Mouse (Mus musculus) midbrain, embryonic 14.5 days (tissue): ENCODE measurements at regions not wholly inside any gene's neighbourhood (a gene's known extent, or its start where the extent isn't known, plus 50 kb on each side); places are given as distances from the start of the nearest gene placed in this dataset.

Experiments used
- ATAC-seq: fragments of 200-750 bp; cut with Nextera tagmentation; 2 replicates; pipeline ENCODE4 v1.8.0; 2017; ENCODE audit warnings: moderate number of reproducible peaks, moderate library complexity; ENCODE audit not compliant: low FRiP score, low TSS enrichment
- DNase-seq: peaks from one replicate; pipeline ENCODE4 v3.0.0-alpha.2; 2015
- H3K27ac ChIP-seq: fragments of 300-500 bp; sonication (generic); replicated peaks from 2 replicates; pipeline ENCODE4 v1.5.1; 2014; ENCODE audit warnings: mild to moderate bottlenecking, low read depth, low read length, moderate library complexity
- H3K27me3 ChIP-seq: fragments of 300-500 bp; sonication (generic); 2 replicates; pipeline ENCODE4 v1.6.1; 2014; ENCODE audit warnings: low read length, control low read depth, mixed read lengths; ENCODE audit not compliant: control insufficient read depth, insufficient read depth
- H3K36me3 ChIP-seq: fragments of 300-500 bp; sonication (generic); 2 replicates; pipeline ENCODE4 v1.6.1; 2014; ENCODE audit warnings: low read length, control low read depth; ENCODE audit not compliant: control insufficient read depth, insufficient read depth
- H3K4me1 ChIP-seq: fragments of 300-500 bp; sonication (generic); 2 replicates; pipeline ENCODE4 v1.6.1; 2014; ENCODE audit warnings: mild to moderate bottlenecking, antibody characterized with exemption, low read length, control low read depth; ENCODE audit not compliant: control insufficient read depth, insufficient read depth
- H3K4me2 ChIP-seq: fragments of 300-500 bp; sonication (generic); 2 replicates; pipeline ENCODE4 v1.6.1; 2014; ENCODE audit warnings: mild to moderate bottlenecking, low read length, moderate library complexity
- H3K4me3 ChIP-seq: fragments of 300-500 bp; sonication (generic); replicated peaks from 2 replicates; pipeline ENCODE4 v1.5.1; 2014; ENCODE audit warnings: low read depth, low read length
- H3K9ac ChIP-seq: fragments of 300-500 bp; sonication (generic); replicated peaks from 2 replicates; pipeline ENCODE4 v1.6.1; 2014; ENCODE audit warnings: mild to moderate bottlenecking, low read length, moderate library complexity
- H3K9me3 ChIP-seq: fragments of 300-500 bp; sonication (generic); 2 replicates; pipeline ENCODE4 v1.6.1; 2016; ENCODE audit warnings: low read length, control low read depth, mixed read lengths; ENCODE audit not compliant: control insufficient read depth
- WGBS: fragments of 180-500 bp; shearing (Covaris S2); extraction: QIAGEN DNeasy Blood & Tissue Kit; methylation state at CpG from one replicate; pipeline ENCODE4 v1.1.7; 2014; 5-methylcytosine and 5-hydroxymethylcytosine counted together

GRCm38 (mm10) chr8:35140775-35141174 lies 624.8 kb upstream of the Gm19410 start:
- WGBS = 57% methylated on average over 1 of the region's 1 CpGs
- Histone ChIP-seq H3K27me3 (no peaks in the 10 kb centered on the region), H3K4me3 (no peak overlapping the region), H3K36me3 (no peaks in the 10 kb centered on the region), H3K4me2 (no peak overlapping the region), H3K27ac (no peak overlapping the region), H3K9ac (no peak overlapping the region), H3K9me3 (no peaks in the 10 kb centered on the region), H3K4me1 (0 out of 2 replicates have a peak, but pooled peaks cover 4% of the 10 kb centered on the region)
- DNase-seq (no peak), ATAC-seq (no peak)

DNA sequence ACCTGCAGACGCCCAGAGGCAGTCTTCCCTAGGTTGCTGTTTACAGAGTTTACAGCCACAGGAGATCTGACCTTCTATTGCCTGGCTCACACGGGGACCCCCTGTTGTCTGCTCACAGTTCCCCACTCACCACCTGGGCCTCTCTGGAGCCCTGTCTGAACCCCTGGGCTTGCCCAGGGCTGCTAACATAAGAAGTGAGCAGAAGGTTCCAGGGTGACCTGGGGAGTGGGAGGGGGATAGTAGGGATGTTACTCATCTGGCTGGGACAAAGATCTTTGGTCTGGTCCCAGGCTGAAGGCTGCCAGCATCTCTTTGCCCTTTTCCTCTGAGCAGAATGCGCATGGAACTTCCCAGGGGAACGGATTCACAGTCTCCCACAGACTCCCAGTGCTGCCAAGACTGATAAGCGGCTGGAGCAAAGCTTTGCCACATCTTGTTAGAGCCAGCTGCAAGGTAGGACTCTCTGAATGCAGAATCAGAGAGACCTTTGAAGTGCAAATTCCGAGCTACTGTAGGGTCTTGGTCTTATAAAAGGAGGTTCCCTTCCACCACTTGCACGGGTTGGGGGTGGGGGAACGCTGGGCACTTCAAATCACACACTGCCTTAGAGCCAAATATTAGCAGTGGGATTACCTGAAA lies 622.5 kb upstream of the Gm19410 start:
- Histone ChIP-seq H3K4me2 (no peak overlapping the region), H3K4me1 (0 out of 2 replicates have a peak, but pooled peaks cover 4% of the 10 kb centered on the region), H3K9ac (no peak overlapping the region), H3K27ac (no peak overlapping the region; the same call in 1 of the 2 replicates), H3K9me3 (no peaks in the 10 kb centered on the region), H3K4me3 (no peak overlapping the region), H3K36me3 (no peaks in the 10 kb centered on the region), H3K27me3 (no peaks in the 10 kb centered on the region)
- no peak; the same call in 1 of the 2 replicates for ATAC-seq
- WGBS = 29% methylated on average over 8 of the region's 8 CpGs
- peak; percentile 62 for DNase-seq

DNA sequence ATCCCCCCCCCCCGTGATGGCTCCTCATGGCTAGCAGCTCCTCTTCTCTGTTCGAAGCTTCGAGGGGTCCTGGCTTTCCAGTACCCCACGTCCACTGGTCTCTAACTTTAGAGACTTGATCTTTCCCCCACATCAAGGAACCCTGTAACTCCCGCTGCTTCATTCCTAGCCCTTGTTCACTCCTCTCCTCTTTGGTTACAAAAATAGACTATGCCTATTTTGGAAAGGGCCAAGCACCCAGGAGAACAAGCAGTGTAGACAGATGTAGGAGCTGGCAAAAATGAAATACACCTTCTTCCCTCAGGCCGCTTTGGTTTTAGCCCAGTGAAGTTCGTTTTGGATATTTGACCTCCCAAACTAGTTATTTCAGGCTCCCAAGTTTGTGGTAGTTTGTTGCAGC lies 621.9 kb upstream of the Gm19410 start:
- Histone ChIP-seq H3K4me2 (no peak overlapping the region), H3K4me3 (no peak overlapping the region), H3K4me1 (0 out of 2 replicates have a peak, but pooled peaks cover 4% of the 10 kb centered on the region), H3K9ac (no peak overlapping the region), H3K9me3 (no peaks in the 10 kb centered on the region), H3K36me3 (no peaks in the 10 kb centered on the region), H3K27ac (no peak overlapping the region), H3K27me3 (no peaks in the 10 kb centered on the region)
- no peak for ATAC-seq
- no peak for DNase-seq
- WGBS = 64% methylated on average over 7 of the region's 7 CpGs

DNA sequence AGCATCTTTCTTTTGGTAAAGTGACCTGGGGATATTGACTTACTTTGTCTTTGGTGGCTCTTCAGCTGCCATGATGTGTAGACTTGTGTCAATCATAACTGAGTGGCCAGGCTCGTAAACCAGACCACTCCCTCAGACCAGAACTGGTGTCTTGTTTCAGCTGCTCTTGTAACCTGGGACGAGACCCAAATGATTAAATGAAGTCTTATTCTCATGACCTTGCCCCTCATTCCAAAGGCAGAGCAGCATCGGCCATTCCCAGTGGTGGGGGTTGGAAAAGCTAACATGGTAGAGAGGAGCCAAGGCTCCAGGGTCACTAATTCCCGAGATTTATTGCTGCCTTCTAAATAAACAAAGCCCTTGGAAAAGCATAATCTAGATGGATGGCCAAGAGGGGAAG lies 621.2 kb upstream of the Gm19410 start:
- 76% methylated on average over 4 of the region's 4 CpGs for WGBS
- ATAC-seq = no peak
- DNase-seq = no peak
- Histone ChIP-seq H3K36me3 (no peaks in the 10 kb centered on the region), H3K27ac (no peak overlapping the region), H3K4me2 (no peak overlapping the region), H3K9ac (no peak overlapping the region), H3K27me3 (no peaks in the 10 kb centered on the region), H3K4me3 (no peak overlapping the region), H3K9me3 (no peaks in the 10 kb centered on the region), H3K4me1 (0 out of 2 replicates have a peak, but pooled peaks cover 4% of the 10 kb centered on the region)

GRCm38 (mm10) chr8:35147481-35147880 lies 618.1 kb upstream of the Gm19410 start:
- 0 out of 2 replicates have a peak, but pooled peaks cover 4% of the 10 kb centered on the region for H3K4me1 ChIP-seq
- no peaks in the 10 kb centered on the region for H3K9me3 ChIP-seq
- H3K9ac ChIP-seq = no peak overlapping the region
- no peak overlapping the region for H3K4me2 ChIP-seq
- H3K27me3 ChIP-seq = no peaks in the 10 kb centered on the region
- 83% methylated on average over 8 of the region's 8 CpGs for WGBS
- DNase-seq = no peak
- no peak overlapping the region for H3K4me3 ChIP-seq
- no peak overlapping the region for H3K27ac ChIP-seq
- H3K36me3 ChIP-seq = no peaks in the 10 kb centered on the region
- ATAC-seq = no peak

DNA sequence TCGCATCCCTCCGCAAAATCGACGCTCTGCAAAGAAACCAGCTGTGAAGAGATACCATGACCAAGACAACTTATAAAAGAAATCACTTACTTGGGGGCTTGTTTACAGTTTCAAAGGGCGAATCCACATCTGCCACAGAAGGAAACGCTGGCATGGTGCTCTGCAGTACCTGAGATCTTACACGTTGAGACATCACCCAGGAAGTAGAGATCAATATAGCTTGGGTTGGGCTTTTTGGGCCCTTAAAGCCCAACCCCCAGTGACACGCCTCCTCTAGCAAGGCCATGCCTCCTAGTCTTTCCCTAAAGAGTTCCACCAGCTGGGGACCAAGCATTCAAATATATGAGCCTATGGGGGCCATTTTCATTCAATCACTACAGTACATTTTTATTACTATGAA lies 617.6 kb upstream of the Gm19410 start:
- 0 out of 2 replicates have a peak, but pooled peaks cover 3% of the 10 kb centered on the region for H3K4me1 ChIP-seq
- 91% methylated on average over 8 of the region's 8 CpGs for WGBS
- no peaks in the 10 kb centered on the region for H3K36me3 ChIP-seq
- no peak overlapping the region for H3K9ac ChIP-seq
- no peaks in the 10 kb centered on the region for H3K9me3 ChIP-seq
- DNase-seq (no peak), ATAC-seq (no peak)
- no peak overlapping the region for H3K4me3 ChIP-seq
- no peak overlapping the region for H3K4me2 ChIP-seq
- H3K27me3 ChIP-seq = no peaks in the 10 kb centered on the region
- H3K27ac ChIP-seq = no peak overlapping the region

- no peak overlapping the region for H3K9ac ChIP-seq
- H3K4me2 ChIP-seq = no peak overlapping the region
- DNase-seq = no peak
- no peak overlapping the region for H3K4me3 ChIP-seq
- H3K27me3 ChIP-seq = no peaks in the 10 kb centered on the region
- H3K4me1 ChIP-seq = peaks cover under 1% of the 10 kb centered on the region; the same call in 1 of the 2 replicates
- ATAC-seq = no peak
- H3K9me3 ChIP-seq = no peaks in the 10 kb centered on the region
- WGBS = 84% methylated on average over 8 of the region's 8 CpGs
- H3K36me3 ChIP-seq = no peaks in the 10 kb centered on the region
- no peak overlapping the region for H3K27ac ChIP-seq
Measured at GRCm38 (mm10) chr8:35152585-35152984, 613.0 kb upstream of the Gm19410 start.

DNA sequence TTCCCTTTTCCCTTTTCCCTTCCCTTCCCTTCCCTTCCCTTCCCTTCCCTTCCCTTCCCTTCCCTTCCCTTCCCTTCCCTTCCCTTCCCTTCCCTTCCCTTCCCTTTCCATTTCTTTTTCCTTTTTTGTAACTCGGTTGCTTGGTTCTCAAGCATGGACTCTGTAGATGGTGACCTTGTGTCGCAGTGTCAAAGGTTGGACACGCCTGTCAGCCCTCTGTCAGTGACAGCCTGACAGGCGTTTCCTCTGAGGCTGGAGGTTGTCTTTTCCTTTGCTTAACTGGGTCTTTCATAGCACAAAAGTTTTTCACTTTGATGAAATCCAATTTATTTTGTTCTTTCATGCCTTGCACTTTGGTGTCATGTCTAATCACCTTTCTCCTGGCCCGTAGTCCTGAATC lies 609.3 kb upstream of the Gm19410 start:
- Histone ChIP-seq H3K4me3 (no peak overlapping the region), H3K9me3 (no peaks in the 10 kb centered on the region), H3K4me2 (no peak overlapping the region), H3K36me3 (no peaks in the 10 kb centered on the region), H3K9ac (no peak overlapping the region), H3K27me3 (no peaks in the 10 kb centered on the region), H3K27ac (no peak overlapping the region), H3K4me1 (peaks cover 11% of the 10 kb centered on the region; the same call in 1 of the 2 replicates)
- DNase-seq = no peak
- no peak for ATAC-seq
- 4% methylated on average over 5 of the region's 5 CpGs for WGBS

DNA sequence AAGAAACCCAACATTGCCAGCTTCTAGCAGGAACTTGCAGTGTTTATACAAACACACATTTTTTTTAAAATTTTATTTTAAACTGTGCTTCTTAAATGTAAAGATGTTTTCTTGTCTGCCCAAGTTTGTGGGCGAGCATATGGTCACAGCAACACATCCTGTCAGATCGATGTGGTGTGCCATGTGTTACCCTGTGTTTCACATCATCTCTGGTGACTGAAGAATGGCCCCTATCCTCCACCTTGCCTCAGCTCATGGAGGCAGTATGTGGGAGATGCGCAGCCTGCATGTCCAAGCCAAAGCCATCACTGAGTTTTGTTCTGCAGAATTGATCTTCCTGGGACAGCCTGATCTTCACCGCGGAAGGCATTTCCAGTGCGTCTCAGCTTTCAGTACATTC lies 607.9 kb upstream of the Gm19410 start:
- no peak for ATAC-seq
- Histone ChIP-seq H3K4me3 (no peak overlapping the region), H3K9ac (no peak overlapping the region), H3K27me3 (no peaks in the 10 kb centered on the region), H3K4me1 (peaks cover 11% of the 10 kb centered on the region; the same call in 1 of the 2 replicates), H3K9me3 (no peaks in the 10 kb centered on the region), H3K27ac (no peak overlapping the region), H3K36me3 (no peaks in the 10 kb centered on the region), H3K4me2 (peak overlapping the region; percentile 4; the same call in 1 of the 2 replicates)
- no peak for DNase-seq
- WGBS = 53% methylated on average over 6 of the region's 6 CpGs
